Mouse (Mus musculus): ENCODE results near the gene 4833423E24Rik.

The 4833423E24Rik gene

DNA sequence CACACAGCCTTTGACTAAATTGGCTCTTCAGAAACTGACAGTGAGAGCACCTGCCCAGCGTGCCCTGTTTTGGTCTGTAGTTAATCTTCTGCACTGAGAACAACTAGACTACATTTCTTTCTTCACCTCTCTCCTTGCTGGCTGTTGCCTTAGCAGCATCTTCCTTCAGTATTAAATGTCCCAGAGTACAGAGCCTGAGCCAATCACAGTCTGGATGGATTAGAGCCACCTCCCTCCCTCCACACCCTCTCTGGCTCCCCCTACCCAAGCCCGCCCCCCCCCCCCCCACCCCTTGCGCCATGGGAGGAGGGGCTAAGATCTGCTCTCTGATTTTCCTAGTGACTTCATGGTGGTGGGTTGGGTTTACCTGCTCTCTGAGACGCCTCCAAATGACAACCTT, at the start of gene 4833423E24Rik:
Gene 4833423E24Rik, minus strand, starts transcription at position 146 of the 400 bp plus-strand sequence.
- no peak for DNase-seq (ENCODE audit: inconsistent ontology term)

DNA sequence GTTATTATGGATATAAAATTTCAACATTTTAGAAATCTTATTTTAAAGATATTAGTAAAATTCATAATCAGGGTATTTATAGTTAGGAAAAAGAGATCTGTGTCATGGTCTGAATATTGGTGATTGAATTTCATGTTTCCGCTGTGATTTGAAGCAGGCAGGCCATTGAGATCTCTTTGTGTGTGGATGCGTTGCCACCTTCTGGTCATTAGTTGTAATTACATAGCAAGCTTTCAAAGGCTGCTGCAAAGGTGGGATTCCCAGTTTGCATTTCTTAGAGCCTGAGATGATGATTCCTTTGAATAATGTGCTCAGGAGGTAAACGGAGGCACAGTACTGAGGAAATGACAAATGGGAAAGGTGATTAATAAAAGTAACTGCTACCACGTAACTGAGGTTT, 42.4 kb upstream of the 4833423E24Rik start:
- DNase-seq (ENCODE audit: inconsistent ontology term): peak; percentile 45

DNA sequence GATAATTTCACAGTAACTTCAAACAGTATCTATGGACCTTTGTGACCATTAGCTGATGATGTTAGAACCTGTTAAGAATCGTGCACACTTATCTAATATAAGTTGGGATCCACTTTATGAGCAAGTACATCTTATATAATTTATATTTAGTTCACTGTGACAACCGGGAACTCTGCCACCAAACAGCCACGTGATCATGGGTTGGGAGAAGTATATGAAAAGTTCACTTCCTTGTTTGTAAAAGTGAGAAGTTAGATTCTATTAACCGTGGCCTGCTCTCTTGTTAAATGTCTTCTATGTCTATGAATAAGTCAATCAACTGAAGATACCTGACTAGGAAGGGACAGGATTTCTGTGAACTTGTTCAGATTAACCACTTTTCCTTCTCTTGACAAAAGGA, 41.4 kb upstream of the 4833423E24Rik start:
- no peak for DNase-seq (ENCODE audit: inconsistent ontology term)

DNA sequence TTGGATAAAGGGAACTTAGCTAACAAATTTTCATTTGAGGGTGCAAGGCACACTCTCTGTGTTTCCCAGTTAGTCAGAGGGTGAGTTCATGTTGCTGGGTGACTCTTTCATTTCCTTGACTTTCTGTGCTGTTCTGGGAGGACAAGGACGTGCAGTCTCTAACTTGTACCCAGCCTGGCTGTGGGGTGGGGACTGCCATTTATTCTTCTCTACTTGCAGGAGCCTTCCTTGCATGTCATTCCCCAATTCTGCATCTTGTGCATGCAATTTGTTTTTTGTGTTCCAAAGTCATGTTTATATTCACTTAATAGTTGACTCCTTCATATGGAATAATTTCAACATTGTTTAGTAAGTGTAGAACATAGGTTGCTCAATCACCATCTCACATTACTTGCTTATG, 36.0 kb upstream of the 4833423E24Rik start:
- no peak for DNase-seq (ENCODE audit: inconsistent ontology term)

DNA sequence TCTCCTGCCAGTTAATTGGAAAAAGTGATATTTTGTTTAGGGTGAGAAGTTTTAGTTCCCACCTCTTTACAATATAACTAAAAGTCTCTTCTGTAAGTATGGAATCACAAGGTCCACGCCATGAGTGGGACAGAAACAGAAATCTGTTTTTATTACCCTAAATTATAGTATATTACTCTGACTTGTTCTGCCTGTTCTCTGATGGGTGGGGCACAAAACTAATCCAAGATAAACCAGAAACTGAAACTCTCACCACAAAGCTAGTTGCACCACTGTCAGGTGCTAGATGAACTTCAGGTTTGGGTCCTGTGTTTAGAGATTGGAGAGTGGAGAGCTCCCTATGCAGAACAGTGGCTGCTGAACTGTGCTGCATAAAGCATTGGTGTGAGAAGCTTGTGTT, 15.1 kb upstream of the 4833423E24Rik start:
- no peak for DNase-seq (ENCODE audit: inconsistent ontology term)

DNA sequence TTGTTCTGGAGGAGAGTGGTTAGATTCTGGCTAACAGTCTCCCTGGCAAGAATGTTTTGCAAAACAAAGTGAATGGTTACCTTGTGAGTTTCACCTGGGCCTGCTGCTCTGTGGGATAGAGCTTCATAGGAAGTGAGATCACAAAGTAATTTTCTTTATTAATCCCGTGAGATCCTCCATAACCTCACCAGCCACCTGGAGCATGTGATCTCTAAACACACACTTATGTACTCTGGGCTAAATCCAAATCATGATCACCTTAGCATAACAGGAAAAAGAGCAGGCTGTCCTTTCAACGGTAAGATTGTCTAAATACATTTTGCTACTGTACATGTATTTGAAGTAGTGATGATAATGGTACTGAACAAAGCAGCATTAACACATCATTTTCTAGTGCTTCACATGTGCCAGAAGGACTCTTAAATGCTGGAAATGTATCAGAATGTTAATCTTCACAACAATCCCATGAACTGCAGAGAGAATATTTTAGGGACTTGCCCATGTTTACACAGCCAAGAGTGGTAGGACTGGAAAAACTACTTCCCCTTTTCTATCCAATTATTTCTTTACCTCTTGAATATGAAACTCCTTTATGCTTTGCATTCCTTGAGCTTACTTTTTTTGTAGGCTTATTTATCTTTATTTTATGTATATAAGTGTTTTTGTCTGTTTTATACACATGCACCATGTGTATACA, 13.4 kb upstream of the 4833423E24Rik start:
- DNase-seq (ENCODE audit: inconsistent ontology term): no peak

DNA sequence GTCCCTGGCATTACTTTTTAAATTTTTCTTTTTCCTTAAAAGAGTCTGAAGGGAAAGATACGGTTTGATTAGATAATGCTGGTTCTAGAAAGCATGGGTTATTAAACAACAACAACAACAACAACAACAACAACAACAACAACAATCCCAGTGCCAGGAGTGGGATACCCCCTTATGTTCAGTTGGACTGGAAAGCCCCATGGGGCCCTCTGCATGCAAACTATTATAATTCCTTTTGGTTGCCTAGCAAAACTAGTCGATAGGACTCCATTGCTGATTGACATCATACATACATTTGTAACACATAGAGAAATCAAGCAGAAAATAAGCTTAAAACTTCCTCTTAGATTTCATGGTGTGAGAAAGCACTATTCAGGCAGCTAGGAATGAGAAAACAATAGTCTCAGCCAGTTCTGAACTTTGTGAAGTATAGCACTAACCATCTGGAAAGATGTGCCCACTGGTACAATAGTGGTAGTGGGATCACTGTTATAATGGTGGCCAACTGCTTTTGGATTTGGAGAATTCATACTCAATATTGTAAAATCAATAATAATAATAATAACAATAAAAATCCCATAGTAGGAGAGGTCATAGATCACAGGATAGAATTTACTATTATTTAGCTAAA, 4.2 kb upstream of the 4833423E24Rik start:
- no peak for DNase-seq (ENCODE audit: inconsistent ontology term)

DNA sequence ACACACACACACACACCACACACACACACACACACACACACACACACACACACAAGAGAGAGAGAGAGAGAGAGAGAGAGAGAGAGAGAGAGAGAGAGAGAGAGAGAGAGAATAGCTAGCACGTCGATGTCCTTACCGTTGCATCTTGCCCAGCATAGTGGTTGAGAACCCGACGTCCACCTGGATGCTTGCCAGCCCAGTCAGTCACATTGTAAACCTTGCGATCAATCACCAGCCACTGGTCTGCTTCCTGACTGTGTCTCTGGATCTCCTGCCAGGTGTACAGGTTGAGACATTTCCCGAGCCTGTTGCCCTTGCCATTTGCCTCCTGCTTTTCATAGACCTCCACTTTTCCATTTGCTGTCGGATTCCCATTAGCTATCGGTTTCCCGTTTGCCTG, 532 bp downstream of the 4833423E24Rik start:
- no peak for DNase-seq (ENCODE audit: inconsistent ontology term)

DNA sequence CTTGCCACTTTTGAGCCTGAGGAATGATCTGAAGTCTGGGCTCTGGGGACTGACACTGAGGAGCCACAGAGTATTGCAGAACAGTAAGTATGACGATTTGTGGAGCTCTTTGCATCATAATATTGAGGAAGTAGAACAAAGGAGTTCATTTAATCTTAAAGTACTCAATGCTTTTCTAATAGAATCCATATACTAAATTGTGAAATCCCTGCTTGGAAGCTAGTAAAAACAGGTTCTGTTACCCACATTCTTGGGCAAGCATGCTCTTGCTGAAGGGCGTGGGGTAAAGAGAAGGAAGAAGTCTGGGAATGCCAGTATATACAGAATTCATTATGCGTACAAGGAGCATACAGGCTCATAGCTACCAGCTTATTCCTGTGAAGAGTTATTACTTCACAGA, 8.4 kb downstream of the 4833423E24Rik start:
- DNase-seq (ENCODE audit: inconsistent ontology term): no peak

DNA sequence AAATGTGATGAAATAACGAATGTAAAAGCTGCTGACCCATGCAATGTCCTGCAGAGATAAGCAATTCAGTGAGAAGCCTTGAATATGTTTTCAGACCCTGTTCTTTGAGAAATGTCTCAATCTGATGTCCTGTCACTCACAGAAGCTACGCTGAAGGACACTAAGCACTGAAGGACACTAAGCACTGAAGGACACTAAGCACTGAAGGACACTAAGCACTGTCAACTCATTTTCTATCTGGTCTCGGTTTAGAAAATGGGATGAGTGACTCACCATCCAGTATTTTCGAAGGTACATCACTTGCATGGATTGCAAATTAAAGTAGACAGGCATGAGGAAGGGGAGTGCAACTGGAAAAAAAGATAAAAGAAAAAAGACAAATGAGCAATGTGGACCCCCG, 28.4 kb downstream of the 4833423E24Rik start:
- no peak for DNase-seq (ENCODE audit: inconsistent ontology term)

DNA sequence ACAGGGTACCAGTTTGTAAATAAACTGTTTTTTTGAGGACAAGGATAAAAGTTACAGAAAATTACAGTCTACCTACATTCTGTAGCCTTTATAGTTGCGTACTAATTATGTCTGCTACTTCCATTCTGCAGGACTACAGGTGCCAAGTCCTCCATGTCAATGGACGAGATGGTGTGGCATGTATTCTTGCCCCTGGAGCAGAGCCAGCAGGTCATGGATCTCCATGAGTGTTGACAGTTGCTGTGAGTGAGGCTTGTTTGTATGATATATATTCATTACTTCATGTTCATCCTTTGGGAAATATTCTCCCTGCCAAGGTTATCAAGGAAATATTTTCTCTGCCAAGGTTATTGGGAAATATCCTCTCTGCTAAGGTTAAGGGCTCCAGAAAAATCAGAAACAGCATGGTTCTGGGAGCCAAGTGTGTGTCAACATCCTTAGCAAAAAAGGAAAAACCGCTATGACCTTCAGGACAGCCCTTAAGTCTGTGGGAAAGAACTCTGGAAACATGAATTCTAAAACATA, 52.0 kb downstream of the 4833423E24Rik start:
- no peak for DNase-seq (ENCODE audit: inconsistent ontology term)

DNA sequence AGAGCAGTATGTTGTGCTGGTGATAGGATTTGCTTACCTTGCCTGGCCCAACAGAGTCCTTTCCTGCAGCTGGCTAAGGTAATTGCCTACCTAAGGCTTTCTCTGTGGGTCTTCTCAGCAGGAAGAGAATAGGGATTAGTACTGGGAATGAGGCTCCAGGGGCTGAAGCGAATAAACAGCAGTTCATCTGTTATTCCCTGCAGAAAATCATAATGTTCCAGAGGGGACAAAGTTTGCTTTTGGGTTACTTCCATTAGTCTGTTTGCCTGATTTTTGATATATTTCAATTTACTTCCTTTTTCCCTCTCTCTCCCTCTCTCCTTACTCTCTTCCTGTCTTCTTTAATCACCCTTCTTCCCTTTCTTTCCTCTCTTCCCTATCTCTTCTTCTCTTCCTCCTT, 75.3 kb downstream of the 4833423E24Rik start, which contains the start of gene Olfr995:
Gene Olfr995, minus strand, starts transcription at position 101 of the 400 bp plus-strand sequence.
- no peak for DNase-seq (ENCODE audit: inconsistent ontology term)

DNA sequence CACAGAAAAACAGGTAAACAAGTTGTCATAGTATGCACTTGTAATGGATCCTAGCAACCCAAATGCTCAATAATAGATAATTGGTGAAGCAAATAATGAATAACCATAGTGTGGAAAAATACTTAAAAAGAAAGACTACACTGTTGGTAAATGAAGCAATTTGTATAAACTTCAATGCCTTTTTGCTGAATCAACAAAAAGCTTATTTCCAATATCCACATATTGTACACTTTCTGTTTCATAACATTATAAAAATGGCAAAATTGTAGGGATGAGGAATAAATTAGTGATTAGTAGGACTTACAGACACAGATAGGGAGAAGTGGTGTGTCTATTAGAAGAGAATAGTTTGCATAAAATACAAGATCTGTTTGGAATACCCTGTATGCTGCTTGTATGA, 76.3 kb downstream of the 4833423E24Rik start:
- no peak for DNase-seq (ENCODE audit: inconsistent ontology term)

DNA sequence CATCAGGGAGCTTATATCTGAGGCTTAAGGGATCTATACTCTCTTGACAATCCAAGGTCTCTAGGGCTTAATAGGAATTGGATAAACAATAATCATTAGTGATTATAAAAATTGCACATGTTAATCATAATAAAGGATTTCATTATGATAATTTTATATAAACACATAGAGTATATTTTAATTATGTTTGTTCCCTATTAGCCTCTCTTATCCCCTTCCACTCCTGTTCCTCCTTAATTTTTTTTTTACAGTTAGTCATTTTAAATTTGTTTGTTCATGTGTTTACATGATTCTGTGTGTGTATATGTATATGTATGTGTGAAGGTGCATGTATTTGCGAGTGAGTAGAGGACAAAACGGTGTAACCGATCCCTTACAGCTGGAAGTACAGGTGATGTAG, 82.5 kb downstream of the 4833423E24Rik start, which contains the start of gene Olfr994:
Gene Olfr994, minus strand, starts transcription at position 101 of the 400 bp plus-strand sequence.
- DNase-seq (ENCODE audit: inconsistent ontology term): no peak

Data from Muller cell, postnatal 12 days (primary cell).